Mouse (Mus musculus): Measurements from ENCODE around the gene Rnase12. TPM values are rescaled to one million over a fixed set of nuclear protein-coding genes. Genes with fewer than 3 reads are reported as not detected.
"Not testable (repeated sequence)": the region's sequence is repeated elsewhere in the genome, so short reads cannot be mapped to it uniquely, and the experiment has no call there.

The Rnase12 gene
- polyA plus RNA-seq, 1 experiment from 2014 or later: not detected

DNA sequence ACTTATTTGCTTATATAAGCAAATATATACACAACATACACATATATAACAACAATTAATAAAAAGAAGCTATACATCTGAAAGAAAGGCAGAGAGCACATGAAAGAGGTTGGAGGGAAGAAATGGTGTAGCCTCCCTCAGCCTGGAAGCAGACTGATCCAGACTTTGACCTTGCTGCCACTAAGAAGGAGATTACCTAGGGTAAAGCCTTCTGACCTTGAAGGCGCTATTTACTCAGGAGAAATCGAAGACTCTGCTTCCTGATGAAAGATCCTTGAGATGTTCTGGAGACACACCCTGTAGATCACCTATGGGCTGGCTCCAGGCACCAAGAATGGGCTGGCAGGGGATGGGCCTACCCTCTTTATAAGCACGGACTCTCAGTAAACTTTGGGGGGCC, 42.7 kb downstream of the Rnase12 start:
- 95% methylated on average over 3 of the region's 3 CpGs for WGBS
- H3K36me3 ChIP-seq (ENCODE audit: control insufficient read depth, insufficient read depth, low read length); H3K27ac ChIP-seq (ENCODE audit: low read depth, low read length); H3K4me2 ChIP-seq (ENCODE audit: low read depth, low read length); H3K9ac ChIP-seq (replicated peaks; ENCODE audit: low read depth, low read length); H3K9me3 ChIP-seq (ENCODE audit: control insufficient read depth, low read length); H3K4me1 ChIP-seq (ENCODE audit: control insufficient read depth, insufficient read depth, low read length); ATAC-seq (ENCODE audit: low read depth); H3K27me3 ChIP-seq (ENCODE audit: control insufficient read depth, insufficient read depth, low read length); H3K4me3 ChIP-seq (ENCODE audit: low read depth, low read length): not testable (repeated sequence)

DNA sequence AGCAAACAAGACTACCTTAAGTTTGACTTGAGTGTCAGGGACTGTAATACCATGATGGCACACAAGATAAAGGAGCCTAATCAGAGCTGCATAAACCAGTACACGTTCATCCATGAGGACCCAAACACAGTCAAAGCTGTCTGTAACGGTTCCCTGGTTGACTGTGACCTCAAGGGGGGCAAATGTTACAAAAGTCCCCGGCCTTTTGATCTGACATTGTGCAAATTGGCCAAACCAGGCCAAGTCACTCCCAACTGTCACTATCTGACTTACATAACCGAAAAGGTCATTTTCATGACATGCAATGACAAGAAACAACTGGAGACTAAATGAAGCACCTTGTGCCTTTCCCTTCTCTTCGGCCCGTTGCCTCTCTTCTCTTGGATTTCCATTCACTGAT, 47.9 kb downstream of the Rnase12 start:
- no peak overlapping the region for H3K27ac ChIP-seq (ENCODE audit: low read depth, low read length)
- no peak for ATAC-seq (ENCODE audit: low read depth)
- no peaks in the 10 kb centered on the region for H3K36me3 ChIP-seq (ENCODE audit: control insufficient read depth, insufficient read depth, low read length)
- no peak overlapping the region for H3K4me3 ChIP-seq (ENCODE audit: low read depth, low read length)
- no peak overlapping the region for H3K9ac ChIP-seq (replicated peaks; ENCODE audit: low read depth, low read length)
- H3K4me1 ChIP-seq (ENCODE audit: control insufficient read depth, insufficient read depth, low read length): no peaks in the 10 kb centered on the region
- 87% methylated on average over 6 of the region's 6 CpGs for WGBS
- no peaks in the 10 kb centered on the region for H3K27me3 ChIP-seq (ENCODE audit: control insufficient read depth, insufficient read depth, low read length)
- no peaks in the 10 kb centered on the region for H3K9me3 ChIP-seq (ENCODE audit: control insufficient read depth, low read length)
- H3K4me2 ChIP-seq (ENCODE audit: low read depth, low read length): no peak overlapping the region

DNA sequence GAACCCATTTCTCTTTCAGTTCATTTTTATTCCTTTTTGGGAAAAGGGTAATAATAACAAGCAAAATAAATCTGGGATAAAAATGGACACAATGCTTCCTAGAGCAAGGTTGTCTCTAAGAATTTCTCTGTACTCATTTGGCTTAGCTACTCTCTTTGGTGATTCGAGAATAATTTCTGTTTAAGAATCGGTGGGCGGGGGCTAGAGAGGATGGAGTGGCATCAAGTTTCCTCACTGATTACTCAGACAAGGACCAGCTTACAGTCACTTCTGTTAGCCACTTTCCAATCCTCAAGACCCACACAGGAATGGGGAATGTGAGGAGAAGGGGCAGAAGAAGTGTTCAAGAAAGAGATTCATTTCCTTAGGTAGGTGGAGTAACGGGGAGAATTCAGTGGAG, 48.7 kb downstream of the Rnase12 start:
- no peak for ATAC-seq (ENCODE audit: low read depth)
- Histone ChIP-seq H3K4me3 (ENCODE audit: low read depth, low read length) (no peak overlapping the region), H3K9ac (replicated peaks; ENCODE audit: low read depth, low read length) (no peak overlapping the region), H3K9me3 (ENCODE audit: control insufficient read depth, low read length) (no peaks in the 10 kb centered on the region), H3K27ac (ENCODE audit: low read depth, low read length) (no peak overlapping the region), H3K27me3 (ENCODE audit: control insufficient read depth, insufficient read depth, low read length) (no peaks in the 10 kb centered on the region), H3K4me2 (ENCODE audit: low read depth, low read length) (no peak overlapping the region), H3K4me1 (ENCODE audit: control insufficient read depth, insufficient read depth, low read length) (no peaks in the 10 kb centered on the region), H3K36me3 (ENCODE audit: control insufficient read depth, insufficient read depth, low read length) (no peaks in the 10 kb centered on the region)
- 87% methylated on average over 4 of the region's 4 CpGs for WGBS

DNA sequence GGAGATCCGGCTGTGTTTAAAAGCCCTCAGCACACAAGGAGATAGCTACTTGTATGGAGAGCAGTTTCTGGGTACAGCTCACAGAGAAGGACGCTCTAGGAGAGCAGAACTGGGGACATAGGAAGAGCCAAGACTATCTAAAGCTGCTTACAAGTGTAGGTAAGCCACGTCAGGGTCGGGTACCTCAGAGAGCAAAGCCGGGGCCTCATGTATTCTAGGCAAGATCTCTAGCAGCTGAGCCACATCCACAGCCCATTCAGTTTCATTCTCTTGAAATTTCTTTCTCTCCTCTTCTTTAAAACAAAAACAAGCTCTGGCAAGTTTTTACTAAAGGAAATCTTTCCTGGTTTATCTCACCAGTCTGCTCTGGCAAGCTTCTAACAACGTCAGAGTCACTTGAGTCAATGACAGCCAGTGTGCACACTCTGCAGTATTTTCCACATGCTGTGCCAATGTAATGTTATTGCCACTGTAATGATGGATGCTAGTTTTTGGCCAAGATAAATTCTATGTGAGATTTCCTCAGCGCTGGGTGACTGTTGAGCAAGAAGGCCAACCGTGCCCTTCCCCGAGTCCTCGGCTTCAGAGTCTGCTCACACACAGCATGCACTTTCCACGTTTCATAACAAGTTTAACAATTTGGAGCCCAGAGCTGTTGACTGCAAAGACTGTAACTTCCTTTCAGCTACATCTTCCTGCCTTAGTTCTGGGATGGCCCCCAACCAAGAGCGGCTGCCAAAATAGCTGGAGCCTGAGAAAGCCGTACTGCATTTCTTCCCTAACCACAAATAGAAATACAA, 49.3 kb downstream of the Rnase12 start:
- 84% methylated on average over 13 of the region's 13 CpGs for WGBS
- Histone ChIP-seq H3K4me2 (ENCODE audit: low read depth, low read length) (no peak overlapping the region), H3K27me3 (ENCODE audit: control insufficient read depth, insufficient read depth, low read length) (no peaks in the 10 kb centered on the region), H3K36me3 (ENCODE audit: control insufficient read depth, insufficient read depth, low read length) (no peaks in the 10 kb centered on the region), H3K4me1 (ENCODE audit: control insufficient read depth, insufficient read depth, low read length) (no peaks in the 10 kb centered on the region), H3K9me3 (ENCODE audit: control insufficient read depth, low read length) (no peaks in the 10 kb centered on the region), H3K27ac (ENCODE audit: low read depth, low read length) (no peak overlapping the region), H3K9ac (replicated peaks; ENCODE audit: low read depth, low read length) (no peak overlapping the region), H3K4me3 (ENCODE audit: low read depth, low read length) (no peak overlapping the region)
- ATAC-seq (ENCODE audit: low read depth): no peak

DNA sequence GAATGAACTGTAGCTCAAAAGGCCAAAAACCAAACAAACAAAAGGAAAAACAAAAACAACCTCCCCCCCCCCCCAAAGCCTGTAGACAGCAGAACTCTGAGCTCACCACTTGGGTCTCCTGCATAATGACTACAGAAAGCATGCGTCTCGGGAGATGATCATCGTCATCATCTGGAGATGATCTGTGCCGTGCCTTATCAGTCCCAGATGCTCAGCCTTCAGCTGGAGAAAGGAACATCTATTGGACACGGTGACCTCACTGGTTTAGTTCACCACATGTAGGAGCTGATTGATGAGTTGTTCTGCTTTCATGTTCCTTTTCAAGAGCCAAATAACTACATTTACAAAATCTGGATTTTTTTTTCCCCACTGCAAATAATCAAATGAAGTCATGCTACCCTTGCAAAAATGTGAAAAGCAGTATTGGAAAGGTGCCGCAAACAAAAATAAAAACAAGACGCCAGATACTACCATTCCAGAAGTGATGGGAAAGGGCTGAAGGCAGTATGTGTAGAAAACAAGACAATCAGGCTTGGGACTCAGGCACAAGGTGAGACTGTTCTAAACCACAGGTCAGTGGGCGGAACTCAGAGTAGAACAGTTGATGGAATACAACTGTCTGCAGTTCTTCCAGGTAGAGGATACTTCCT, 50.2 kb downstream of the Rnase12 start, which contains the start of gene Rnase10:
TSS of gene Rnase10 (plus strand) at position 600 of the 650 bp plus-strand sequence.
- H3K27me3 ChIP-seq (ENCODE audit: control insufficient read depth, insufficient read depth, low read length): no peaks in the 10 kb centered on the region
- no peak within 1 kb of the TSS for H3K9ac ChIP-seq (replicated peaks; ENCODE audit: low read depth, low read length)
- no peaks in the 10 kb centered on the region for H3K4me1 ChIP-seq (ENCODE audit: control insufficient read depth, insufficient read depth, low read length)
- no peak within 1 kb of the TSS for H3K27ac ChIP-seq (ENCODE audit: low read depth, low read length)
- no peak within 1 kb of the TSS for H3K4me3 ChIP-seq (ENCODE audit: low read depth, low read length)
- no peak for ATAC-seq (ENCODE audit: low read depth)
- no peaks in the 10 kb centered on the region for H3K36me3 ChIP-seq (ENCODE audit: control insufficient read depth, insufficient read depth, low read length)
- WGBS: 92% methylated on average over 8 of the region's 8 CpGs
- no peaks in the 10 kb centered on the region for H3K9me3 ChIP-seq (ENCODE audit: control insufficient read depth, low read length)
- H3K4me2 ChIP-seq (ENCODE audit: low read depth, low read length): no peak within 1 kb of the TSS

Other genes with a start within 250 kb of the Rnase12 start
- gene Ccnb1ip1, start 249.9 kb downstream of the Rnase12 start, polyA plus RNA-seq (2014; fragmentation: Nextera tagmentation; extraction: Ambion mirVana): not detected in 2 replicates
- 43.7 and 51.5 TPM in 2 replicates for gene Parp2, start 249.8 kb downstream of the Rnase12 start, polyA plus RNA-seq (2014; fragmentation: Nextera tagmentation; extraction: Ambion mirVana)
- gene Tep1, start 187.1 kb downstream of the Rnase12 start, polyA plus RNA-seq (2014; fragmentation: Nextera tagmentation; extraction: Ambion mirVana): 3.1 and 6.1 TPM in 2 replicates
- 1.8 and 2.5 TPM in 2 replicates for gene Klhl33, start 160.2 kb downstream of the Rnase12 start, polyA plus RNA-seq (2014; fragmentation: Nextera tagmentation; extraction: Ambion mirVana)
- gene Osgep, start 132.8 kb downstream of the Rnase12 start, polyA plus RNA-seq (2014; fragmentation: Nextera tagmentation; extraction: Ambion mirVana): 110 TPM in 2 replicates
- gene Apex1, start 132.7 kb downstream of the Rnase12 start, polyA plus RNA-seq (2014; fragmentation: Nextera tagmentation; extraction: Ambion mirVana): 166 and 180 TPM in 2 replicates
- 68.4 and 98.6 TPM in 2 replicates for gene Pip4p1, start 126.8 kb downstream of the Rnase12 start, polyA plus RNA-seq (2014; fragmentation: Nextera tagmentation; extraction: Ambion mirVana)
- 15.4 and 22.8 TPM in 2 replicates for gene Pnp, start 126.6 kb downstream of the Rnase12 start, polyA plus RNA-seq (2014; fragmentation: Nextera tagmentation; extraction: Ambion mirVana)
- gene Gm49342, start 113.1 kb downstream of the Rnase12 start, polyA plus RNA-seq (2014; fragmentation: Nextera tagmentation; extraction: Ambion mirVana): not detected in 2 replicates
- gene Pnp2, start 101.7 kb downstream of the Rnase12 start, polyA plus RNA-seq (2014; fragmentation: Nextera tagmentation; extraction: Ambion mirVana): 0.46 and 0.51 TPM in 2 replicates
- gene Rnase10, start 49.9 kb downstream of the Rnase12 start, polyA plus RNA-seq (2014; fragmentation: Nextera tagmentation; extraction: Ambion mirVana): 0.17 TPM in 1 of 2 replicates, not detected in the other
- not detected in 2 replicates for gene Rnase9, start 15.8 kb downstream of the Rnase12 start, polyA plus RNA-seq (2014; fragmentation: Nextera tagmentation; extraction: Ambion mirVana)
- not detected in 2 replicates for gene Rnase11, start 7.5 kb downstream of the Rnase12 start, polyA plus RNA-seq (2014; fragmentation: Nextera tagmentation; extraction: Ambion mirVana)
- not detected in 2 replicates for gene Olfr750, start 16.8 kb upstream of the Rnase12 start, polyA plus RNA-seq (2014; fragmentation: Nextera tagmentation; extraction: Ambion mirVana)
- 12.2 and 17.6 TPM in 2 replicates for gene Rnase4, start 33.4 kb upstream of the Rnase12 start, polyA plus RNA-seq (2014; fragmentation: Nextera tagmentation; extraction: Ambion mirVana)
- gene Ang, start 33.5 kb upstream of the Rnase12 start, polyA plus RNA-seq (2014; fragmentation: Nextera tagmentation; extraction: Ambion mirVana): 2.7 and 2.9 TPM in 2 replicates
- gene Eddm3b, start 56.8 kb upstream of the Rnase12 start, polyA plus RNA-seq (2014; fragmentation: Nextera tagmentation; extraction: Ambion mirVana): not detected in 2 replicates
- gene Rnase6, start 66.2 kb upstream of the Rnase12 start, polyA plus RNA-seq (2014; fragmentation: Nextera tagmentation; extraction: Ambion mirVana): 0.50 TPM in 1 of 2 replicates, not detected in the other
- gene Rnase1, start 89.1 kb upstream of the Rnase12 start, polyA plus RNA-seq (2014; fragmentation: Nextera tagmentation; extraction: Ambion mirVana): 1.1 and 1.2 TPM in 2 replicates
- gene Rnase2b, start 104.6 kb upstream of the Rnase12 start, polyA plus RNA-seq (2014; fragmentation: Nextera tagmentation; extraction: Ambion mirVana): not detected in 2 replicates
- gene Ang2, start 141.5 kb upstream of the Rnase12 start, polyA plus RNA-seq (2014; fragmentation: Nextera tagmentation; extraction: Ambion mirVana): not detected in 2 replicates
- gene Ear14, start 145.7 kb upstream of the Rnase12 start, polyA plus RNA-seq (2014; fragmentation: Nextera tagmentation; extraction: Ambion mirVana): not detected in 2 replicates
- gene Rnase2a, start 198.5 kb upstream of the Rnase12 start, polyA plus RNA-seq (2014; fragmentation: Nextera tagmentation; extraction: Ambion mirVana): not detected in 2 replicates